Mouse (Mus musculus) hindbrain, embryonic 11.5 days (tissue): ENCODE measurements around the gene Myo19. TPM values are rescaled to one million over a fixed set of nuclear protein-coding genes. Genes with fewer than 3 reads are reported as not detected.
A peak's percentile ranks its signal among the peaks of the same experiment; 100 is the strongest.

Experiments used
- ATAC-seq: fragments of 200-750 bp; cut with Nextera tagmentation; 2 replicates; pipeline ENCODE4 v1.8.0; 2017; ENCODE audit warnings: mild to moderate bottlenecking, moderate TSS enrichment, moderate library complexity; ENCODE audit not compliant: low FRiP score
- DNase-seq: peaks from one replicate; pipeline ENCODE4 v3.0.0-alpha.2; 2015; ENCODE audit warnings: low spot score
- H3K27ac ChIP-seq: fragments of 300-500 bp; sonication (generic); 2 replicates; pipeline ENCODE4 v1.5.1; 2014; ENCODE audit warnings: mild to moderate bottlenecking, low read depth, low read length
- H3K27me3 ChIP-seq: fragments of 300-500 bp; sonication (generic); 2 replicates; pipeline ENCODE4 v1.6.1; 2014; ENCODE audit warnings: mild to moderate bottlenecking, low read length, moderate library complexity, mixed read lengths; ENCODE audit not compliant: control insufficient read depth, insufficient read depth
- H3K36me3 ChIP-seq: fragments of 300-500 bp; sonication (generic); 2 replicates; pipeline ENCODE4 v1.6.1; 2014; ENCODE audit warnings: mild to moderate bottlenecking, low read length, moderate library complexity, mixed read lengths; ENCODE audit not compliant: control insufficient read depth, insufficient read depth
- H3K4me1 ChIP-seq: fragments of 300-500 bp; sonication (generic); replicated peaks from 2 replicates; pipeline ENCODE4 v1.6.1; 2014; ENCODE audit warnings: low read length, mixed read lengths; ENCODE audit not compliant: control insufficient read depth, insufficient read depth
- H3K4me2 ChIP-seq: fragments of 300-500 bp; sonication (generic); replicated peaks from 2 replicates; pipeline ENCODE4 v1.6.1; 2014; ENCODE audit warnings: mild to moderate bottlenecking, low read depth, low read length
- H3K4me3 ChIP-seq: fragments of 300-500 bp; sonication (generic); 2 replicates; pipeline ENCODE4 v1.5.1; 2014; ENCODE audit warnings: low read depth, low read length
- H3K9ac ChIP-seq: fragments of 300-500 bp; sonication (generic); 2 replicates; pipeline ENCODE4 v1.6.1; 2014; ENCODE audit warnings: low read depth, low read length
- H3K9me3 ChIP-seq: fragments of 300-500 bp; sonication (generic); 2 replicates; pipeline ENCODE4 v1.6.1; 2016; ENCODE audit warnings: low read length; ENCODE audit not compliant: control insufficient read depth
- WGBS: fragments of 180-500 bp; shearing (Covaris S2); extraction: QIAGEN DNeasy Blood & Tissue Kit; methylation state at CpG from one replicate; pipeline ENCODE4 v1.1.7; 2014; 5-methylcytosine and 5-hydroxymethylcytosine counted together
- polyA plus RNA-seq: library from polyadenylated mRNA; unstranded; fragments of >200 nt; fragmentation: Nextera tagmentation; extraction: Ambion mirVana; gene quantifications from 2 replicates; pipeline ENCODE4 v1.2.1, GENCODE M21; 2014

Gene Myo19
- polyA plus RNA-seq, 1 experiment from 2014 or later, result 7.2 TPM

DNA sequence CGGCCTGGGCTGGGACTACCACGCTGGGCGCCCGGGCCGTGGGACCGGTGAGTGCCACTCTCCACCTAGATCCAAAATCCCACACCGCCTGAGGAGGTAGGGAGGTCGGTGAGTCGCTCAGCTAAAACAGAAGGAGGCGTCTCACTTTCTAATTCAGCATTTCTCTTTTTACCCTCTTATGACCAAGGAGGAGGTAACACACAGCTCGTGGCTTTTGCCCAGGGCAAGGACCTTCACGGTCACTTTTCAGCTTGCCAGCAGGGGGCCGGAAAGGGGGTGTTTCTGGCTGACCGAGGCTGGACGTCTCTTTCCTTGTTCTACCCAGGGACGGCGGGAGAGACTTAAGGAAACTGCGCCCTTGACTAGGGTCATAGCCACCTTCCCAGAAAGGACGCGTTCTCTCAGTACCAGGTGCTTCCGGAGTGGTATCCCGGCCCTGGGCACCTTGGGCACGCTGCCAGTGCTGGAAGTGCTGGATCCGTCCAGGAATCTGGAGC lies 565 bp downstream of the Myo19 start:
- H3K4me1 ChIP-seq, result peaks cover 3% of the 10 kb centered on the region; the same call in 1 of the 2 replicates
- H3K9me3 ChIP-seq, result no peaks in the 10 kb centered on the region
- H3K4me3 ChIP-seq, result peak overlapping the region; percentile 84
- peak overlapping the region; percentile 84 for H3K4me2 ChIP-seq
- ATAC-seq (peak; percentile 58), DNase-seq (peak; percentile 73)
- peak overlapping the region; percentile 84 for H3K27ac ChIP-seq
- no peaks in the 10 kb centered on the region for H3K36me3 ChIP-seq
- peak overlapping the region; percentile 89 for H3K9ac ChIP-seq
- under 1% methylated on average over 24 of the region's 24 CpGs for WGBS
- no peaks in the 10 kb centered on the region for H3K27me3 ChIP-seq

DNA sequence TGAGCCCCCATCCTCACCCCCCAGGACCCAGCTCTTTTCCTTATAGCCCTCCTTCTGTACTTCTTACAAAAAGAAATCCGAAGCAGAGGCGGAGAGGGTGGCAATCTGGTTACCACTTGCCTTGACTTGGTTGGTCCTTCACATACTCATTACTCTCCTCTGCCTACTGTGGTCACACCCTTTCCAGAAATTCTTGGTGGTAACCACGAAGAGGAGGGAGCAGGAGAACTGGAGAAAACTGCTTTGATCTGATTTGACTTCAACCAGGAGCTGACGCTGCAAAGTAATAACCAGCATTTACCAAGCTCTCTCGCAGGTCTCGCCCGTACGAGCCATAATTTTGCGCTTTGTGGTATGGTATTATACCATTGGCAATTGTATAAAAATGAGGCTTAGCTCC lies 1.0 kb downstream of the Myo19 start:
- no peak for ATAC-seq
- WGBS, result 66% methylated on average over 9 of the region's 9 CpGs
- Histone ChIP-seq H3K27ac (peak overlapping the region; percentile 84; the same call in 1 of the 2 replicates), H3K4me3 (peak overlapping the region; percentile 84), H3K36me3 (no peaks in the 10 kb centered on the region), H3K27me3 (no peaks in the 10 kb centered on the region), H3K4me2 (peak overlapping the region; percentile 84), H3K9me3 (no peaks in the 10 kb centered on the region), H3K4me1 (peaks cover 3% of the 10 kb centered on the region; the same call in 1 of the 2 replicates), H3K9ac (peak overlapping the region; percentile 89)
- DNase-seq, result no peak

DNA sequence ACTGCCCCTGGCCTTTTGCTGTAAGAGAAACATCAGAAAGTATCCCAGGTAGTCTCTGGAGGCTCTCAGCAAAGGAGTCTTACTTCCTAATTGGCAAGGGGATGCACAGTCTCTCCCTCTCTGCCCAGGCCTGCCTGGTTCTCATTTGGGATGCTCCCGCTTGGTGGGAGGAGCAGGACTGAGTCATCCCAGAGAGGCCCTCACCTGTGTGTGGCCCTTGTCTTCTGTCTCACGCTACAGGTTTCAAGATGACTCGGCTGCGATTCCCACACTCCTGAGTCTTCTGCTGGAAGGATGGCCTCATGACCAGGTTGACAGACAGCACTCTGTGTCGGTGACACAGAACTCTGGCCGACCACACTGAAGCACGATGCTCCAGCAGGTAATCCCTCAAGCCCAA lies 2.4 kb downstream of the Myo19 start:
- Histone ChIP-seq H3K4me2 (no peak overlapping the region), H3K4me3 (no peak overlapping the region), H3K27me3 (no peaks in the 10 kb centered on the region), H3K36me3 (no peaks in the 10 kb centered on the region), H3K9ac (no peak overlapping the region), H3K27ac (no peak overlapping the region), H3K4me1 (peaks cover 3% of the 10 kb centered on the region; the same call in 1 of the 2 replicates), H3K9me3 (no peaks in the 10 kb centered on the region)
- ATAC-seq (no peak), DNase-seq (no peak)
- 94% methylated on average over 7 of the region's 7 CpGs for WGBS

DNA sequence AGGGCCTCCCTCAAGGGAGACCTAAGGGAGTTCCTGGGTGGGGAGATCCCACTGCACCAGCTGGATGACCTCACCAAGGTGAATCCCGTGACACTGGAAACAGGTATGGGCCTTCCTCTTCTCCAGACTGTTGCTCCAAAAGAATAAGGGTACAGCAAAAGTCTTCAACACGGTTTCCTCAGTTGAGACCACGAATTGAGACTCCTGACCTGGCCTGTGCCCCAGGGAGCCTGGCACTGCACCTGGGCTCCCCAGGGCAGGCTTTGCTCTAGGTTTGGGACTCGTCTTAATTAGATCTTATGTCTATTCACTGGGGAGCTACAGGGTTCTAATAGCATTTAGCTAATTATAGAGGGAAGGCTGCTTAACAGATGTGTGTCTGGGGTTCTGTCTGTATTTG lies 5.3 kb downstream of the Myo19 start:
- Histone ChIP-seq H3K27ac (no peak overlapping the region), H3K27me3 (no peaks in the 10 kb centered on the region), H3K36me3 (0 out of 2 replicates have a peak, but pooled peaks cover 4% of the 10 kb centered on the region), H3K4me2 (no peak overlapping the region), H3K4me1 (no peaks in the 10 kb centered on the region; the same call in 1 of the 2 replicates), H3K9me3 (no peaks in the 10 kb centered on the region), H3K4me3 (no peak overlapping the region), H3K9ac (no peak overlapping the region)
- no peak for DNase-seq
- WGBS, result 94% methylated on average over 4 of the region's 4 CpGs
- no peak for ATAC-seq

DNA sequence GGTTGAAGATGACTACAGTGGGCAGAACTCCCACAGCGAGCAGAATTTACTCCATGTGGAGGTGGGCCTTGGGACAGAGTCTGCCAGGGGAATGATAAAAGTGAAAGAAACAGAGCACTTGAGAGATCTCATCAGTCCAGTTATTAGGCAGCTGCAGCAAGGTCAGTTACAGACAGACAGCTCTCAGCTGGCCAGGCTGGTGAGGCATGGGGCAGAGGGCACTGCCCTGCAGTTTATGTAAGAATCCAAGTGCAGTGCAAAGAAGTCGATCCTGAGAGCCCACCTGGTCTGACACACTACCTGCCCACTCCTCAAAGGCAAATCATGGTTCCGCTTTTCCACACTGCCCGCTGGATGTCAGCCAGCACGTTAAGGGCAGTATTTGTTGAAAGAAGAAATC lies 6.3 kb downstream of the Myo19 start:
- ATAC-seq (no peak), DNase-seq (no peak)
- no peaks in the 10 kb centered on the region for H3K9me3 ChIP-seq
- H3K27ac ChIP-seq, result no peak overlapping the region
- H3K4me3 ChIP-seq, result no peak overlapping the region
- WGBS, result 94% methylated on average over 5 of the region's 5 CpGs
- 0 out of 2 replicates have a peak, but pooled peaks cover 4% of the 10 kb centered on the region for H3K36me3 ChIP-seq
- H3K9ac ChIP-seq, result no peak overlapping the region
- H3K4me2 ChIP-seq, result no peak overlapping the region
- no peaks in the 10 kb centered on the region for H3K4me1 ChIP-seq
- no peaks in the 10 kb centered on the region for H3K27me3 ChIP-seq

DNA sequence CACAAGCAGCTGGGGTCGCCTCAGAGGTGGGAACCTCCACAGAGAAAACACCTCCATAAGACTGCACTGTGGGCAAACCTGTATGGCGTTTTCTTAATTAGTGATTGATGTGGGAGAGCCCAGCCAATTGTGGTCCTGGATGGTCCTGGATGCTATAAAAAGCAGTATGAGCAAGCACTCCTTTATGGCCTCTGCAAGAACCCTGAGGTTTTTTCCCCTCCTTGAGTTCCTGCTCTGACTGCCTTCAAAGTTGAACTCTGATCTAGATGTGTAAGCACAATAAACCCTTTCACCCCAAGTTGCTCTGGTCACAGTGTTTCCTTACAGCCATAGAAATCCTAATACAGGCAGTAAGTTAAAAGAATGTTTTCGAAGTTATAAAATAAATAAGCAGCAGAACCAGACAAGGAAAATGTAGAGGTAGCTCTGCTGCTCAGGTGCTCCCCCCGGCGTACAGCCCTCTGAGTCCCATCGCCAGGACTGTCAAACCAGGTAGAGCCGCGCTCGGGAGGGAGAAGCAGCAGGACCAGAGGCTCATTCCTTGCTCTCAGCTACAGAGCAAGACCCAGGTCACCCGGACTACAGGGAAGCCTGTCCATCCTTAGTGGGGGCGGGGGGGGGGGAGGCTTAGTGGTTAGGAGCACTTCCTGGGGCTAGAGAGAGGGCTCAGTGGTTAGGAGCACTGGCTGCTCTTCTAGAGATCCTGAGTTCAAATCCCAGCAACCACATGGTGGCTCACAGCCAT lies 7.0 kb downstream of the Myo19 start:
- DNase-seq (no peak), ATAC-seq (no peak)
- WGBS, result 91% methylated on average over 11 of the region's 11 CpGs
- Histone ChIP-seq H3K4me3 (no peak overlapping the region), H3K4me1 (no peaks in the 10 kb centered on the region), H3K27me3 (no peaks in the 10 kb centered on the region), H3K9ac (no peak overlapping the region), H3K36me3 (0 out of 2 replicates have a peak, but pooled peaks cover 4% of the 10 kb centered on the region), H3K4me2 (no peak overlapping the region), H3K27ac (no peak overlapping the region), H3K9me3 (no peaks in the 10 kb centered on the region)

DNA sequence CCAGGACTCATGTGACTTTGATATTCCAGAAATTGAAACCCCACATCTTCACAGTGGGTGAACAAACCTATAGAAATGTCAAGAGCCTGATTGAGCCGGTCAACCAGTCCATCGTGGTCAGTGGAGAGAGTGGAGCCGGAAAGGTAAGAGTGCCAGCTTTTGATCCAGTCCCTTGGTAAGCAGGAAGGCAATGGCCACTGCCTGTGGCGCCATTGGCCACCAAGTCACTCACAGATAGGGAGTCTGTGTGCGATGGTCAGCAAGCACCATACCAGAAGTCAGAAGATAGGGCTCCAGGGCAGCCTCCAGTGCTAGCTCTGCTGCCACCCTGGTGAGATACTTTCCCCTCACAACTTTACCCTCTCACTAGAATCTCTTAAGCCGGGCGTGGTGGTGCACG lies 8.1 kb downstream of the Myo19 start:
- no peak overlapping the region for H3K9ac ChIP-seq
- WGBS, result 94% methylated on average over 8 of the region's 8 CpGs
- no peaks in the 10 kb centered on the region for H3K4me1 ChIP-seq
- H3K4me3 ChIP-seq, result no peak overlapping the region
- H3K36me3 ChIP-seq, result peaks cover 9% of the 10 kb centered on the region; the same call in 1 of the 2 replicates
- no peak overlapping the region for H3K4me2 ChIP-seq
- no peaks in the 10 kb centered on the region for H3K9me3 ChIP-seq
- H3K27ac ChIP-seq, result no peak overlapping the region
- DNase-seq, result no peak
- ATAC-seq, result no peak
- no peaks in the 10 kb centered on the region for H3K27me3 ChIP-seq

DNA sequence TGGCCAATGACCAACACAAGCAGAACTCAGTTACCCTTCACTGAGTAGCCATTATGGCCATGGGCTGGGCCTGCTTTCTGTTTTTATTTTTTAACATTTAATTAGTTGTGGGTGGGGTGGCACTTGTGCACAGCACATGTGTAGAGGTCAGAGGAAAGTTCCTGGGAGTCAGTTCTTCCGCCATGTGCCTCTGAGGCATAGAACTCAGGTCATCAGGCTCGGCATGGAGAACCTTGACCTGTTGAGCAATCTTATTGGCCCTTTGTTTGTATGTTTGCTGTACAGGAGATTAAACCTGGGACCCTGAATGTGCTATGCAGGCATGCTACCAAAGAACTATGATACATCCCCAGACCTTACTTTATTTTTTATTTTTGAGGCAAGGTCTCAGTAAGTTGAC lies 9.5 kb downstream of the Myo19 start:
- no peak overlapping the region for H3K4me2 ChIP-seq
- H3K36me3 ChIP-seq, result peaks cover 9% of the 10 kb centered on the region; the same call in 1 of the 2 replicates
- no peaks in the 10 kb centered on the region for H3K27me3 ChIP-seq
- no peaks in the 10 kb centered on the region for H3K9me3 ChIP-seq
- H3K4me3 ChIP-seq, result no peak overlapping the region
- no peak overlapping the region for H3K27ac ChIP-seq
- no peak for DNase-seq
- 88% methylated on average over 2 of the region's 2 CpGs for WGBS
- no peak overlapping the region for H3K9ac ChIP-seq
- ATAC-seq, result no peak
- no peaks in the 10 kb centered on the region for H3K4me1 ChIP-seq

DNA sequence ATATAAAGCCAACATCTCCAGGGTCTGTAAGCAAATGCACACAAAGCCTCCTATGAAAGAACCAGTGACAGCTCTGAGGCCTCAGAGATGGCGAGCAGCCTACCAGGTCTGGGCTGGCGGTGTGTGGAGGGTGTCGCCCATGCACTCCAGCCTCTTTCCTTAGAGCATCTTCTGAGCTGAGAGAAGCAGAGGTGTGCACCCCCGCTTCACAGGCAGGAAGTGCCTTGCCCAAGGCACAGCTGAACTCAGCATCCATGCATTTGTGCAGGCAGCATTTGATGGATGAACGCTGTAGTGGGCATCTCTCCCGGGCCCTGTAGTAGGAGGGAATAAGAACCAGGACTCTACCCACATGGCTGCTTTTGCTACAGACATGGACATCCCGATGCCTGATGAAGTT lies 11.8 kb downstream of the Myo19 start:
- H3K27ac ChIP-seq, result no peak overlapping the region
- no peaks in the 10 kb centered on the region for H3K9me3 ChIP-seq
- peaks cover 11% of the 10 kb centered on the region; the same call in 1 of the 2 replicates for H3K36me3 ChIP-seq
- H3K4me1 ChIP-seq, result no peaks in the 10 kb centered on the region
- H3K4me2 ChIP-seq, result no peak overlapping the region
- no peak overlapping the region for H3K9ac ChIP-seq
- 89% methylated on average over 7 of the region's 7 CpGs for WGBS
- DNase-seq, result no peak
- ATAC-seq, result no peak
- H3K27me3 ChIP-seq, result no peaks in the 10 kb centered on the region
- H3K4me3 ChIP-seq, result no peak overlapping the region
